27 mouse cellular contexts compared by ENCODE assay signal in genomic region chr5:85594413-85595081, GRCm38 (mm10).
DNase-seq lines count a peak whose midpoint lies in the region; ATAC-seq and TF ChIP-seq lines count a peak whose summit lies in the region.
"Had no signal": no experiment of that assay in that cellular context is flagged by ENCODE, and none has a peak within 500 bp of the region (broad histone marks: within the 10 kb centered on the region; RNA-seq: fewer than 3 reads in every experiment).

No protein-coding gene starts in this region.

- no peaks in the 10 kb centered on the region for H3K4me1 ChIP-seq in midbrain, embryonic 14.5 days (ENCODE audit: control insufficient read depth, insufficient read depth, low read length)
- no peaks in the 10 kb centered on the region for H3K4me1 ChIP-seq in midbrain, embryonic 13.5 days (replicated peaks)
- H3K4me1 ChIP-seq: hindbrain, embryonic 10.5 days; intestine, embryonic 15.5 days; limb, embryonic 13.5 days; midbrain, embryonic 15.5 days; neural tube, embryonic 12.5 days had no signal

- no peak for DNase-seq in frontal cortex, postnatal 10 days (ENCODE audit: low spot score in 2 of 2)
- peak; percentile 40 for DNase-seq in midbrain, embryonic 14.5 days
- DNase-seq in brain, embryonic 14.5 days (ENCODE audit: low read depth): peak; percentile 90
- DNase-seq in telencephalon, adult 2 months (ENCODE audit: low read depth, low spot score): peak; percentile 39
- DNase-seq in right cerebral cortex, postnatal 25 days: no peak
- DNase-seq: adrenal gland, postnatal 14 days; B cell, adult 2 months; cerebellum, adult 2 months; cerebellum, postnatal 14 days; gastrocnemius, postnatal 14 days; heart, postnatal 14 days; kidney, adult 2 months; lung, postnatal 4 days; right cerebral cortex, adult 18-20 months; right cerebral cortex, postnatal 4 days; thymus, postnatal 4 days had no signal

- no peak overlapping the region for H3K9ac ChIP-seq in midbrain, embryonic 14.5 days (replicated peaks; ENCODE audit: low read length)
- no peak overlapping the region for H3K9ac ChIP-seq in midbrain, embryonic 13.5 days (replicated peaks)
- H3K9ac ChIP-seq: intestine, embryonic 15.5 days; limb, embryonic 13.5 days; midbrain, embryonic 15.5 days; neural tube, embryonic 12.5 days had no signal

- peak; percentile 41; the same call in 1 of the 2 replicates for ATAC-seq in frontal cortex, adult (ENCODE audit: low TSS enrichment)
- no peak for ATAC-seq in midbrain, embryonic 14.5 days (ENCODE audit: low FRiP score, low TSS enrichment)
- no peak for ATAC-seq in midbrain, embryonic 13.5 days
- ATAC-seq: hindbrain, embryonic 16.5 days; intestine, embryonic 15.5 days; midbrain, embryonic 15.5 days had no signal

- no peaks in the 10 kb centered on the region for H3K9me3 ChIP-seq in midbrain, embryonic 14.5 days (ENCODE audit: control insufficient read depth, low read length)
- no peaks in the 10 kb centered on the region for H3K9me3 ChIP-seq in midbrain, embryonic 13.5 days
- H3K9me3 ChIP-seq: hindbrain, embryonic 10.5 days; intestine, embryonic 15.5 days; limb, embryonic 13.5 days; midbrain, embryonic 15.5 days; neural tube, embryonic 12.5 days had no signal

- no peaks in the 10 kb centered on the region for H3K36me3 ChIP-seq in midbrain, embryonic 14.5 days (ENCODE audit: control insufficient read depth, insufficient read depth, low read length)
- no peaks in the 10 kb centered on the region for H3K36me3 ChIP-seq in midbrain, embryonic 13.5 days
- H3K36me3 ChIP-seq: hindbrain, embryonic 10.5 days; intestine, embryonic 15.5 days; limb, embryonic 13.5 days; midbrain, embryonic 15.5 days; neural tube, embryonic 12.5 days had no signal

- TF ChIP-seq POLR2A in brain, embryonic 14.5 days (IDR thresholded peaks at IDR 0.05; ENCODE audit: borderline replicate concordance, extremely low read depth, insufficient read depth, insufficient read length, poor library complexity, severe bottlenecking): no peak

- no peak for TF ChIP-seq CTCF in brain, embryonic 14.5 days (IDR thresholded peaks at IDR 0.05; ENCODE audit: borderline replicate concordance, extremely low read depth, insufficient read depth, insufficient read length)

- H3K27me3 ChIP-seq in midbrain, embryonic 14.5 days (ENCODE audit: control insufficient read depth, insufficient read depth, low read length): no peaks in the 10 kb centered on the region
- no peaks in the 10 kb centered on the region for H3K27me3 ChIP-seq in midbrain, embryonic 13.5 days
- H3K27me3 ChIP-seq: intestine, embryonic 15.5 days; limb, embryonic 13.5 days; midbrain, embryonic 15.5 days; neural tube, embryonic 12.5 days had no signal

- H3K4me2 ChIP-seq in midbrain, embryonic 14.5 days (ENCODE audit: low read length): no peak overlapping the region
- no peak overlapping the region for H3K4me2 ChIP-seq in midbrain, embryonic 13.5 days (replicated peaks)
- H3K4me2 ChIP-seq: intestine, embryonic 15.5 days; limb, embryonic 13.5 days; liver, embryonic 11.5 days; midbrain, embryonic 15.5 days; neural tube, embryonic 12.5 days had no signal

- H3K27ac ChIP-seq in midbrain, embryonic 14.5 days (replicated peaks; ENCODE audit: low read depth, low read length): no peak overlapping the region
- no peak overlapping the region for H3K27ac ChIP-seq in midbrain, embryonic 13.5 days
- H3K27ac ChIP-seq: hindbrain, embryonic 10.5 days; intestine, embryonic 15.5 days; kidney, postnatal 0 days; limb, embryonic 13.5 days; midbrain, embryonic 15.5 days; neural tube, embryonic 12.5 days had no signal

- 71% methylated on average over 4 of the region's 4 CpGs for WGBS in midbrain, embryonic 14.5 days
- 83% methylated on average over 4 of the region's 4 CpGs for WGBS in midbrain, embryonic 13.5 days

- H3K4me3 ChIP-seq in midbrain, embryonic 14.5 days (replicated peaks; ENCODE audit: low read depth, low read length): no peak overlapping the region
- H3K4me3 ChIP-seq in midbrain, embryonic 13.5 days (replicated peaks): no peak overlapping the region
- H3K4me3 ChIP-seq: hindbrain, embryonic 10.5 days; intestine, embryonic 15.5 days; limb, embryonic 13.5 days; midbrain, embryonic 15.5 days; myocyte; neural tube, embryonic 12.5 days had no signal

Comparison
In these comparisons a context has a peak if more than half of its experiments do, and no peak if none do; other contexts are left out.
1. DNase-seq: peak in midbrain, embryonic 14.5 days (single experiment), brain, embryonic 14.5 days (single experiment) and telencephalon, adult 2 months (single experiment); none in frontal cortex, postnatal 10 days (0 of 2) and right cerebral cortex, postnatal 25 days (single experiment).